Mouse (Mus musculus): ENCODE data around the gene Fbxo48.

Gene Fbxo48

GRCm38 (mm10) chr11:16972027-16972426 is 20.9 kb downstream of the Fbxo48 start:
- no peak for DNase-seq (ENCODE audit: low read depth, low spot score)

- DNase-seq (ENCODE audit: low read depth, low spot score): no peak
These were observed 21.9 kb downstream of the Fbxo48 start for GRCm38 (mm10) chr11:16973086-16973485.

- no peak for DNase-seq (ENCODE audit: low read depth, low spot score)
These were observed 25.8 kb downstream of the Fbxo48 start for GRCm38 (mm10) chr11:16976937-16977336.

GRCm38 (mm10) chr11:16977611-16978010 is 26.4 kb downstream of the Fbxo48 start:
- no peak for DNase-seq (ENCODE audit: low read depth, low spot score)

- DNase-seq (ENCODE audit: low read depth, low spot score): no peak
These were observed 27.1 kb downstream of the Fbxo48 start for GRCm38 (mm10) chr11:16978161-16978707.

- no peak for DNase-seq (ENCODE audit: low read depth, low spot score)
These were observed 35.5 kb downstream of the Fbxo48 start for GRCm38 (mm10) chr11:16986550-16987187.

- no peak for DNase-seq (ENCODE audit: low read depth, low spot score)
These were observed 36.7 kb downstream of the Fbxo48 start for GRCm38 (mm10) chr11:16987745-16988328.

GRCm38 (mm10) chr11:16989885-16990284 is 38.7 kb downstream of the Fbxo48 start:
- DNase-seq (ENCODE audit: low read depth, low spot score): no peak

GRCm38 (mm10) chr11:16992880-16993279 is 41.7 kb downstream of the Fbxo48 start:
- no peak for DNase-seq (ENCODE audit: low read depth, low spot score)

GRCm38 (mm10) chr11:16996818-16997217 is 45.6 kb downstream of the Fbxo48 start:
- DNase-seq (ENCODE audit: low read depth, low spot score): no peak

GRCm38 (mm10) chr11:16997465-16997864 is 46.3 kb downstream of the Fbxo48 start:
- DNase-seq (ENCODE audit: low read depth, low spot score): no peak

GRCm38 (mm10) chr11:16999387-16999786 is 48.2 kb downstream of the Fbxo48 start:
- DNase-seq (ENCODE audit: low read depth, low spot score): no peak

- no peak for DNase-seq (ENCODE audit: low read depth, low spot score)
These were observed 48.8 kb downstream of the Fbxo48 start for GRCm38 (mm10) chr11:16999933-17000332.

GRCm38 (mm10) chr11:17000353-17001334 is 49.5 kb downstream of the Fbxo48 start:
- no peak for DNase-seq (ENCODE audit: low read depth, low spot score)

- no peak for DNase-seq (ENCODE audit: low read depth, low spot score)
These were observed 51.7 kb downstream of the Fbxo48 start for GRCm38 (mm10) chr11:17002739-17003373.

GRCm38 (mm10) chr11:17003757-17004156 is 52.6 kb downstream of the Fbxo48 start:
- DNase-seq (ENCODE audit: low read depth, low spot score): no peak

All from WW6 (cell line).